Mouse (Mus musculus): ENCODE results near the gene Pkp1. TPM values are rescaled to one million over a fixed set of nuclear protein-coding genes. Genes with fewer than 3 reads are reported as not detected.

Pkp1 gene
- polyA plus RNA-seq, 1 experiment = not detected

DNA sequence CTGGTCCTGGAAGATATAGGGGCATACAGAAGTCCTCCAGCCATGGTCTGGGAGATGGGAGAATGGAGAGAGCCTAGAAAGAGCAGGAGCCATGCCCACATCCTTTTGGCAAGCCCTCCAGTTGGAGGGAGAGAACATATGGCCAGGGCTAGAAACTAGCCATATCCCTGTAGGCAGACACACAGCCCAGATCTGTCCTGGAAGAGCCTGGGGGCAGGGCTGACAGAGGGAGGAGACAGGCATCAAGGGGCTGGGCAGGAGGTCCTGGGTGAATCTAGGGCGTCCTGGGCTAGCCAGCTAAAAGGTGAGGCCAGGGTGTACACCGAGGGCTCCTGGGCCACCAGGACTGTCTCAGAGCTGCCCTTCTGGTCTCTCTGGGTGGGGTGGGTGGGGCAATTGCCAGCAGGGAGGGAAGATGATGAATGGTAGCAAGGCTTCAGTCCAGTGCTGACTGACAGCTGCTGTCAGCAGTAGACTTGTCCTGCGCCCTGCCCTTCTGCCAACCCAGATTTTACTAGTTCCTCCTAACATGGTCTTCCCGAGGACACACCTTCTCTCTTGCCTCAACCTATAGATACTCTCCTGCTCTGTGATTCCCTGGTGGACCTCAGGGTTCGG, 5.5 kb upstream of the Pkp1 start:
- 54% methylated on average over 5 of the region's 5 CpGs for whole genome bisulfite sequencing
- no peak overlapping the region for H3K27ac ChIP-seq (ENCODE audit: control insufficient read depth, insufficient read depth, low read depth, low read length, poor library complexity)

GRCm38 (mm10) chr1:135923229-135923628, 4.2 kb upstream of the Pkp1 start:
- H3K4me3 ChIP-seq (replicated peaks; ENCODE audit: control insufficient read depth, low read depth, low read length) = no peak overlapping the region
- H3K27ac ChIP-seq (ENCODE audit: control insufficient read depth, insufficient read depth, low read depth, low read length, poor library complexity) = no peak overlapping the region
- 69% methylated on average over 7 of the region's 7 CpGs for WGBS
- TF ChIP-seq CTCF (IDR thresholded peaks at IDR 0.05; ENCODE audit: control insufficient read depth, insufficient read depth, low read length) (no peak), POLR2A (IDR thresholded peaks at IDR 0.05; ENCODE audit: borderline replicate concordance, control insufficient read depth, low read depth, low read length) (no peak)
- H3K4me1 ChIP-seq (ENCODE audit: control insufficient read depth, insufficient read depth, low read length) = no peaks in the 10 kb centered on the region; the same call in 1 of the 2 replicates

More for the DNA sequence above, 5.5 kb upstream of the Pkp1 start:
- Histone ChIP-seq H3K4me3 (replicated peaks; ENCODE audit: control insufficient read depth, low read depth, low read length) (no peak overlapping the region), H3K4me1 (ENCODE audit: control insufficient read depth, insufficient read depth, low read length) (no peaks in the 10 kb centered on the region; the same call in 1 of the 2 replicates)
- TF ChIP-seq POLR2A (IDR thresholded peaks at IDR 0.05; ENCODE audit: borderline replicate concordance, control insufficient read depth, low read depth, low read length) = no peak
- TF ChIP-seq CTCF (IDR thresholded peaks at IDR 0.05; ENCODE audit: control insufficient read depth, insufficient read depth, low read length) = no peak

DNA sequence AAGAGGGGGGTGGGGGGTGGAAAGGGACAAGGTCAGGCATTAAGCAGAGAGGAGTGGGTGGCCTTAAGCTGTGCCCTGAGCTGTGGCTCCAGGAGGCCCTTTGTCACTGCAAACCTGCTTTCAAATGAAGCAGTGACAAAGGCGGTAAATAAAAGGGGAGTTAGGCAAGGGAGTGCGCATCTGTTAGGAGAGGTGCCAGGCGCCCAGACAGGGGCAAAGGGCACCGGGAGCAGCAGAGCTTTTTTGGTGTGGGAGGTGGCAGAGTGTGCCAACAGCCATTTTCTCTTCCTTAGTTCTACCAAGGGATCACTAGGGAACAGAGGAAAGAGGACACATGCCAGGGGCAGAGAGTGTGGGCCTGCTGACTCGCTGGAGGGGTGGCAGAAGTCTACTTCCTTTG, 1.8 kb downstream of the Pkp1 start:
- H3K4me3 ChIP-seq (replicated peaks; ENCODE audit: control insufficient read depth, low read depth, low read length) = no peak overlapping the region
- H3K4me1 ChIP-seq (ENCODE audit: control insufficient read depth, insufficient read depth, low read length) = no peaks in the 10 kb centered on the region
- no peak overlapping the region for H3K27ac ChIP-seq (ENCODE audit: control insufficient read depth, insufficient read depth, low read depth, low read length, poor library complexity)
- TF ChIP-seq CTCF (IDR thresholded peaks at IDR 0.05; ENCODE audit: control insufficient read depth, insufficient read depth, low read length) = no peak
- TF ChIP-seq POLR2A (IDR thresholded peaks at IDR 0.05; ENCODE audit: borderline replicate concordance, control insufficient read depth, low read depth, low read length) = no peak
- 32% methylated on average over 5 of the region's 5 CpGs for WGBS

DNA sequence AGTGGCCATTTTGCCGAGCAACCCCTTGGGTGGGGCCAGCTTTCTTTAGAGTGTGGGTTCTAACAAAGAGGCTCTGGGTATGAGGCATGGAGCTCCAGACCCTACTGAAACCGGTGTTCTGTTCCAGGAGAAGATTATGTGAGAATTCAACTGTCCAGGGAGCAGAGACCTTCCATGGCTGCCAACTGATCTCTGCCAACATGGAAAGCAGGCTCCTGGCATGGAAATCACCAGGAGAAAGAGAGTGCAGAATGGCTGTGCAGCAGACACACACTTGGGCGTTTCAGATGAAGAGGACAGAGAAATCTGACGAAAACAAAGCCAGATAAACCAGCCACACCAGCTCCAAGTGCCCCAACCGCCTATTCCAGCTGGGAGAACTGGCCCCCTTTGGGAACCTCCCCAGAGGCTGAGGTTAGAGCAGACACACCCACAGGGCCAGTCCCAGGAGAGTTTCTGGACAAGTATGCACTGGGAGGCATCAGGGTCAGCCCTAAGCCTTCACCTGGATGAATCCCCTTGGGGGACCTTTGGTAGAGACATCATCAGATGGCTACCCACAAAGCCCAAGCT, 2.4 kb downstream of the Pkp1 start:
- 55% methylated on average over 5 of the region's 5 CpGs for WGBS
- Histone ChIP-seq H3K4me1 (ENCODE audit: control insufficient read depth, insufficient read depth, low read length) (no peaks in the 10 kb centered on the region), H3K4me3 (replicated peaks; ENCODE audit: control insufficient read depth, low read depth, low read length) (no peak overlapping the region), H3K27ac (ENCODE audit: control insufficient read depth, insufficient read depth, low read depth, low read length, poor library complexity) (no peak overlapping the region)
- TF ChIP-seq CTCF (IDR thresholded peaks at IDR 0.05; ENCODE audit: control insufficient read depth, insufficient read depth, low read length) (no peak), POLR2A (IDR thresholded peaks at IDR 0.05; ENCODE audit: borderline replicate concordance, control insufficient read depth, low read depth, low read length) (no peak)

- TF ChIP-seq CTCF (IDR thresholded peaks at IDR 0.05; ENCODE audit: control insufficient read depth, insufficient read depth, low read length) (no peak), POLR2A (IDR thresholded peaks at IDR 0.05; ENCODE audit: borderline replicate concordance, control insufficient read depth, low read depth, low read length) (no peak)
- WGBS = 46% methylated on average over 4 of the region's 4 CpGs
- H3K4me1 ChIP-seq (ENCODE audit: control insufficient read depth, insufficient read depth, low read length) = no peaks in the 10 kb centered on the region
- no peak overlapping the region for H3K27ac ChIP-seq (ENCODE audit: control insufficient read depth, insufficient read depth, low read depth, low read length, poor library complexity)
- H3K4me3 ChIP-seq (replicated peaks; ENCODE audit: control insufficient read depth, low read depth, low read length) = no peak overlapping the region
Measured at GRCm38 (mm10) chr1:135913657-135914056, 5.3 kb downstream of the Pkp1 start.

GRCm38 (mm10) chr1:135909381-135909780, 9.6 kb downstream of the Pkp1 start:
- TF ChIP-seq POLR2A (IDR thresholded peaks at IDR 0.05; ENCODE audit: borderline replicate concordance, control insufficient read depth, low read depth, low read length) (no peak), CTCF (IDR thresholded peaks at IDR 0.05; ENCODE audit: control insufficient read depth, insufficient read depth, low read length) (no peak)
- WGBS = 15% methylated on average over 6 of the region's 6 CpGs
- Histone ChIP-seq H3K27ac (ENCODE audit: control insufficient read depth, insufficient read depth, low read depth, low read length, poor library complexity) (no peak overlapping the region), H3K4me1 (ENCODE audit: control insufficient read depth, insufficient read depth, low read length) (no peaks in the 10 kb centered on the region), H3K4me3 (replicated peaks; ENCODE audit: control insufficient read depth, low read depth, low read length) (no peak overlapping the region)

- H3K4me1 ChIP-seq (ENCODE audit: control insufficient read depth, insufficient read depth, low read length) = no peaks in the 10 kb centered on the region
- WGBS = 67% methylated on average over 11 of the region's 11 CpGs
Measured at GRCm38 (mm10) chr1:135906736-135907135, 12.3 kb downstream of the Pkp1 start.

DNA sequence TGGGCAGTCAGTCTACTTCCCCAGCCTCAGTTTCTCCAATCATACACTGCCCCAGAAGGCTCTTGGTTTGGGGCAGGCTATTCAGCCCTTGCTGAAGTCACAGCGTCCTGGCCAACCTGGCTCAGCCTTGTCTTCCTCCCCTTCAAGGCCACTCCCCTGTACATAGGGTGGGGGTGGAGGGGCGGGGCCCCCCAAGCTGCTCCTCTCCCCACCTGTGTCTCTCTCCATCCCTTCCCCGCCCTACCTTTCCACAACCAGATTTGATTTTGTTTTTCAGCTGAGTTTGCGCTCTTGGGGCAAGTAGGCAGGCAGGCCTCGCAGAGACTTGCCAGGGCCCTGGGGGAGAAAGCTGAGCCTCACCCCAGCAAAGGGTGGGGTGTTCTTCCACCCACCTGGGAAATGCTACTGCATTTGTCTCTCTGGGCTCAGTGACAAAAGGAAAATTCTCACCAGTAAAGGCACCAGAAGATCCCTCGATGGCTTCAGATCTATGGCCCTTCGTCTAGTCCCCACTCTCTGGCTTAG, 19.0 kb downstream of the Pkp1 start:
- Histone ChIP-seq H3K27ac (ENCODE audit: control insufficient read depth, insufficient read depth, low read depth, low read length, poor library complexity) (no peak overlapping the region), H3K4me3 (replicated peaks; ENCODE audit: control insufficient read depth, low read depth, low read length) (no peak overlapping the region), H3K4me1 (ENCODE audit: control insufficient read depth, insufficient read depth, low read length) (no peaks in the 10 kb centered on the region)
- no peak for TF ChIP-seq POLR2A (IDR thresholded peaks at IDR 0.05; ENCODE audit: borderline replicate concordance, control insufficient read depth, low read depth, low read length)
- TF ChIP-seq CTCF (IDR thresholded peaks at IDR 0.05; ENCODE audit: control insufficient read depth, insufficient read depth, low read length) = no peak
- WGBS = 66% methylated on average over 7 of the region's 7 CpGs

More at GRCm38 (mm10) chr1:135906736-135907135, 12.3 kb downstream of the Pkp1 start:
- H3K4me3 ChIP-seq (replicated peaks; ENCODE audit: control insufficient read depth, low read depth, low read length) = no peak overlapping the region
- TF ChIP-seq POLR2A (IDR thresholded peaks at IDR 0.05; ENCODE audit: borderline replicate concordance, control insufficient read depth, low read depth, low read length) (no peak), CTCF (IDR thresholded peaks at IDR 0.05; ENCODE audit: control insufficient read depth, insufficient read depth, low read length) (no peak)
- no peak overlapping the region for H3K27ac ChIP-seq (ENCODE audit: control insufficient read depth, insufficient read depth, low read depth, low read length, poor library complexity)
